Mouse (Mus musculus) neural tube, embryonic 12.5 days (tissue): ENCODE measurements around the gene Lax1. TPM values are rescaled to one million over a fixed set of nuclear protein-coding genes. Genes with fewer than 3 reads are reported as not detected.

ENCODE experiments used
- ATAC-seq: fragments of 200-750 bp; cut with Nextera tagmentation; 2 replicates; pipeline ENCODE4 v1.8.0; 2017; ENCODE audit warnings: low read depth, mild to moderate bottlenecking, moderate TSS enrichment, moderate library complexity; ENCODE audit not compliant: low FRiP score
- H3K27ac ChIP-seq: fragments of 300-500 bp; sonication (generic); 2 replicates; pipeline ENCODE4 v1.5.1; 2016
- H3K27me3 ChIP-seq: fragments of 300-500 bp; sonication (generic); replicated peaks from 2 replicates; pipeline ENCODE4 v1.6.1; 2016; ENCODE audit warnings: mild to moderate bottlenecking
- H3K36me3 ChIP-seq: fragments of 300-500 bp; sonication (generic); 2 replicates; pipeline ENCODE4 v1.6.1; 2016; ENCODE audit warnings: mild to moderate bottlenecking
- H3K4me1 ChIP-seq: fragments of 300-500 bp; sonication (generic); 2 replicates; pipeline ENCODE4 v1.6.1; 2016
- H3K4me2 ChIP-seq: fragments of 300-500 bp; sonication (generic); replicated peaks from 2 replicates; pipeline ENCODE4 v1.6.1; 2016; ENCODE audit warnings: mild to moderate bottlenecking
- H3K4me3 ChIP-seq: fragments of 300-500 bp; sonication (generic); 2 replicates; pipeline ENCODE4 v1.5.1; 2016
- H3K9ac ChIP-seq: fragments of 300-500 bp; sonication (generic); 2 replicates; pipeline ENCODE4 v1.6.1; 2016; ENCODE audit warnings: mild to moderate bottlenecking
- H3K9me3 ChIP-seq: fragments of 300-500 bp; sonication (generic); 2 replicates; pipeline ENCODE4 v1.6.1; 2016; ENCODE audit warnings: mild to moderate bottlenecking
- WGBS: fragments of 180-500 bp; shearing (Covaris S2); methylation state at CpG from one replicate; pipeline ENCODE4 v1.1.7; 2016; 5-methylcytosine and 5-hydroxymethylcytosine counted together
- polyA plus RNA-seq: library from polyadenylated mRNA; unstranded; fragments of >200 nt; fragmentation: Nextera tagmentation; extraction: Ambion mirVana; gene quantifications from 2 replicates; pipeline ENCODE4 v1.2.1, GENCODE M21; 2016

Lax1 gene
- 0.31 TPM in 1 of 2 replicates, not detected in the other for polyA plus RNA-seq

- Histone ChIP-seq H3K4me2 (no peak within 1 kb of the TSS), H3K4me1 (peaks cover 9% of the 10 kb centered on the region; the same call in 1 of the 2 replicates), H3K27ac (no peak within 1 kb of the TSS), H3K27me3 (no peaks in the 10 kb centered on the region), H3K36me3 (no peaks in the 10 kb centered on the region), H3K9ac (no peak within 1 kb of the TSS), H3K4me3 (no peak within 1 kb of the TSS), H3K9me3 (no peaks in the 10 kb centered on the region)
- no peak for ATAC-seq
- WGBS: 56% methylated on average over 6 of the region's 6 CpGs
Measured at GRCm38 (mm10) chr1:133689897-133690296, at the start of gene Lax1. Gene Lax1 (minus strand): TSS chr1:133690108.

GRCm38 (mm10) chr1:133736664-133737063 is 46.8 kb upstream of the Lax1 start:
- H3K27me3 ChIP-seq: no peaks in the 10 kb centered on the region
- peaks cover 6% of the 10 kb centered on the region for H3K36me3 ChIP-seq
- H3K4me2 ChIP-seq: no peak overlapping the region; the same call in 1 of the 2 replicates
- H3K9ac ChIP-seq: no peak overlapping the region
- H3K4me3 ChIP-seq: no peak overlapping the region
- peaks cover 10% of the 10 kb centered on the region; the same call in 1 of the 2 replicates for H3K4me1 ChIP-seq
- H3K9me3 ChIP-seq: no peaks in the 10 kb centered on the region
- WGBS: 77% methylated on average over 7 of the region's 7 CpGs
- H3K27ac ChIP-seq: no peak overlapping the region
- ATAC-seq: peak; percentile 63; the same call in 1 of the 2 replicates

- peaks cover 8% of the 10 kb centered on the region; the same call in 1 of the 2 replicates for H3K4me1 ChIP-seq
- peak overlapping the region; percentile 37 for H3K4me3 ChIP-seq
- peak overlapping the region; percentile 69 for H3K9ac ChIP-seq
- peak overlapping the region; percentile 58 for H3K4me2 ChIP-seq
- ATAC-seq: peak; percentile 90
- no peaks in the 10 kb centered on the region for H3K27me3 ChIP-seq
- H3K9me3 ChIP-seq: no peaks in the 10 kb centered on the region
- H3K36me3 ChIP-seq: peaks cover 10% of the 10 kb centered on the region
- 14% methylated on average over 17 of the region's 17 CpGs for WGBS
- H3K27ac ChIP-seq: no peak overlapping the region
Measured at GRCm38 (mm10) chr1:133735995-133736652, 46.2 kb upstream of the Lax1 start.

DNA sequence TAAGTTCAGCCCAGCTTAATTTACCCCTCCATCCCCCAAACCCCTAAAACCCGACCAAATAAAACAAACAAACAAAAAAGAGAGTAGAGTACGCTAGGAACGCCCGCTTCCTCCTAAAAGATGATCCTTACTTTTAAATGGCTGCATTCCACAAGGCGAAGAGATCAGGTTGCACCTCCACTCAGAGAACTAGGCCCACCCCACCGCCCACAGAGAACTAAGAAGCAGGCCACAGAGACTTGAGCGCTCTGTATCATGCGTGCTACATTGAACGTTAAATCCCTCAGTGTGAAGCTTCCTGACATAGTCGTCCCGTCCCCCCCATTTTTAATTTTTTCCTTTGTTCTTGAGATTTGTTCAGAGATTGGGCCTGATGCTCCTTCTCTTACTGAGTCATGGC is 42.9 kb upstream of the Lax1 start:
- H3K9ac ChIP-seq: no peak overlapping the region
- H3K36me3 ChIP-seq: peaks cover 35% of the 10 kb centered on the region
- no peak overlapping the region for H3K4me3 ChIP-seq
- no peak overlapping the region for H3K27ac ChIP-seq
- H3K27me3 ChIP-seq: no peaks in the 10 kb centered on the region
- 59% methylated on average over 11 of the region's 11 CpGs for WGBS
- ATAC-seq: no peak
- peaks cover 8% of the 10 kb centered on the region; the same call in 1 of the 2 replicates for H3K4me1 ChIP-seq
- H3K9me3 ChIP-seq: no peaks in the 10 kb centered on the region
- H3K4me2 ChIP-seq: no peak overlapping the region

DNA sequence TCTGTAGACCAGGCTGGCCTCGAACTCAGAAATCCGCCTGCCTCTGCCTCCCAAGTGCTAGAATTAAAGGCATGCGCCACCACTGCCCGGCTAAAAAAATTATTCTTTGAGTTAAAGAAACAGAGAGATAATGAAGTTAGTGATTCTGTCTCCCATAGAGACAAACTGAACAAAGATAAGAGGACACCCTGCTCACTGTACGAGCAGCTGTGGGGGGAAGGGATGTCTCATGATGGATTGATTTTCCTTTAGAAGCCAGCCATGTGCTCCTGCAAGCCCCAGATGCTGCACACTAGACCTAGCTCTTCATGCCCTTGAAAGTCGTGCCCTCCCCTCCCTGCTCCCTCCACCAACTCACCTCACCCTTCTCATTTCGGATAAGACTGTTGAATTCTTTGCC is 38.4 kb upstream of the Lax1 start:
- H3K27me3 ChIP-seq: no peaks in the 10 kb centered on the region
- WGBS: 84% methylated on average over 7 of the region's 7 CpGs
- no peaks in the 10 kb centered on the region for H3K9me3 ChIP-seq
- no peak for ATAC-seq
- no peak overlapping the region for H3K4me2 ChIP-seq
- no peak overlapping the region for H3K27ac ChIP-seq
- H3K9ac ChIP-seq: no peak overlapping the region
- H3K4me1 ChIP-seq: no peaks in the 10 kb centered on the region
- H3K36me3 ChIP-seq: peaks cover 45% of the 10 kb centered on the region
- no peak overlapping the region for H3K4me3 ChIP-seq

GRCm38 (mm10) chr1:133720342-133720741 is 30.4 kb upstream of the Lax1 start:
- Histone ChIP-seq H3K27me3 (no peaks in the 10 kb centered on the region), H3K4me1 (no peaks in the 10 kb centered on the region), H3K4me3 (no peak overlapping the region), H3K4me2 (no peak overlapping the region), H3K36me3 (peaks cover 22% of the 10 kb centered on the region), H3K9me3 (no peaks in the 10 kb centered on the region), H3K9ac (no peak overlapping the region), H3K27ac (no peak overlapping the region)
- WGBS: 72% methylated on average over 7 of the region's 7 CpGs
- ATAC-seq: no peak

- 91% methylated on average over 8 of the region's 8 CpGs for WGBS
Measured at GRCm38 (mm10) chr1:133718786-133719185, 28.9 kb upstream of the Lax1 start.

GRCm38 (mm10) chr1:133718296-133718695 is 28.4 kb upstream of the Lax1 start:
- Histone ChIP-seq H3K9me3 (no peaks in the 10 kb centered on the region), H3K4me2 (no peak overlapping the region), H3K27me3 (no peaks in the 10 kb centered on the region), H3K27ac (no peak overlapping the region), H3K4me3 (no peak overlapping the region), H3K9ac (no peak overlapping the region), H3K4me1 (no peaks in the 10 kb centered on the region), H3K36me3 (peaks cover 29% of the 10 kb centered on the region)
- WGBS: 83% methylated on average over 3 of the region's 3 CpGs
- ATAC-seq: no peak

More at GRCm38 (mm10) chr1:133718786-133719185, 28.9 kb upstream of the Lax1 start:
- no peaks in the 10 kb centered on the region for H3K4me1 ChIP-seq
- no peak overlapping the region for H3K27ac ChIP-seq
- no peaks in the 10 kb centered on the region for H3K27me3 ChIP-seq
- H3K9me3 ChIP-seq: no peaks in the 10 kb centered on the region
- no peak overlapping the region for H3K4me2 ChIP-seq
- no peak for ATAC-seq
- H3K4me3 ChIP-seq: no peak overlapping the region
- no peak overlapping the region for H3K9ac ChIP-seq
- peaks cover 29% of the 10 kb centered on the region for H3K36me3 ChIP-seq

- no peak overlapping the region for H3K27ac ChIP-seq
- no peaks in the 10 kb centered on the region for H3K4me1 ChIP-seq
- no peaks in the 10 kb centered on the region for H3K27me3 ChIP-seq
- H3K4me2 ChIP-seq: no peak overlapping the region
- no peak overlapping the region for H3K9ac ChIP-seq
- WGBS: 25% methylated on average over 7 of the region's 7 CpGs
- H3K36me3 ChIP-seq: peaks cover 29% of the 10 kb centered on the region
- no peak for ATAC-seq
- H3K4me3 ChIP-seq: no peak overlapping the region
- H3K9me3 ChIP-seq: no peaks in the 10 kb centered on the region
Measured at GRCm38 (mm10) chr1:133716464-133716863, 26.6 kb upstream of the Lax1 start.

- no peak overlapping the region for H3K4me3 ChIP-seq
- no peak for ATAC-seq
- 53% methylated on average over 1 of the region's 1 CpGs for WGBS
- H3K4me2 ChIP-seq: no peak overlapping the region
- H3K27me3 ChIP-seq: no peaks in the 10 kb centered on the region
- peaks cover 29% of the 10 kb centered on the region for H3K36me3 ChIP-seq
- H3K4me1 ChIP-seq: no peaks in the 10 kb centered on the region
- no peak overlapping the region for H3K27ac ChIP-seq
- no peak overlapping the region for H3K9ac ChIP-seq
- no peaks in the 10 kb centered on the region for H3K9me3 ChIP-seq
Measured at GRCm38 (mm10) chr1:133715191-133715590, 25.3 kb upstream of the Lax1 start.

DNA sequence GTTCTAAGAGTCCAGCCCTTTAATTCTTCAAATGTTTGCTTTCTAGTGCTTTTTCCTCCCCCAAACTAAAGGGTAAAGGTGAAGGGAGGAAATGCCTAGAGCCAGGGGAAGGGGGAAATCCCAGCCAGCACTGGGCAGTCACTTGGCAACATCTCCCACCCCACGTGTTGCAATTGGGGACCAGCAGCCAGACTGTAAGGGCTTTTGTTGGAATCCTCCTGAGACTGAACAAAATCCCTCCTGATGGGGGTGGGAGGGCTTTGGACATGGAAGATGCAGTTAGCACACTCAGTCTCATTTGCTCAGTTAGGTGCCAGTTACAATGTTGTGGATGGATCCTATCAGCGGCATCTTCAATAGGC is 23.1 kb upstream of the Lax1 start:
- ATAC-seq: no peak
- H3K36me3 ChIP-seq: peaks cover 22% of the 10 kb centered on the region
- no peak overlapping the region for H3K9ac ChIP-seq
- WGBS: 39% methylated on average over 2 of the region's 2 CpGs
- no peak overlapping the region for H3K4me2 ChIP-seq
- no peaks in the 10 kb centered on the region for H3K27me3 ChIP-seq
- 0 out of 2 replicates have a peak, but pooled peaks cover 3% of the 10 kb centered on the region for H3K4me1 ChIP-seq
- no peak overlapping the region for H3K4me3 ChIP-seq
- H3K27ac ChIP-seq: no peak overlapping the region
- no peaks in the 10 kb centered on the region for H3K9me3 ChIP-seq

DNA sequence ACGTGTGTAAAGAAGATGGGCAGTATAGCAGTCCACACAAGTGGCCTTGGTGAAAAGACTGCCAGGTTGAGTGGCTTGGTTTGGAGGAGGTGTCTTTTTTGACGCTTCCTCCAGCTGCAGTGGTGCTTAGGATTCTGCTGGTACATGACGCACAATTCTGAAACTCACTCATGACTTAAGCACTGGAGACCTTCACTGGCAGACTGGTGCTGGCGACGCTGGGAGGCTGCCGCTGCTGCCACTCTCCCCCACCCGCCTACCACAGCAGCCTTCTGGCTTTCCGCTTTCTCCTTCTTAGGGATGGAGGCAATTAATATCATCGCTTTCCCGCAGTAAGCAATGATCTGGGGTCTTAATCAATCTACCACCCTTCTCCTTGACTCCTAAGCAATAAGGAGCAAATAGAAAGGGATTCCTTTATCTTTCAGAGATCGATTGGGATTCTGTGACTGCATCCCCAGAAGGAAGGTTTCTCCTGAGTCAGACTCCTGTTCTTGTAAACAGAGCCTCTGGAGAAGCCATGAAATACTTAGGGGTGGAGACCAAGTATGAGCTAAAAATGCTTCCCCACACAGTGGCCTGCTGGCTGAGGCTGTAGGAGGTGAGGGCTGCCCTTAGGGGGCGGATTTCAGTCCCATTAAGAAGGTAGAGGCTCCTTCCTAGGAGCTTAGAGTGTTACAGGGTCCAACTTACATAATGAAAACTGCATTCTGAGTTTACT is 22.5 kb upstream of the Lax1 start:
- H3K9me3 ChIP-seq: no peaks in the 10 kb centered on the region
- 0 out of 2 replicates have a peak, but pooled peaks cover 3% of the 10 kb centered on the region for H3K4me1 ChIP-seq
- no peak overlapping the region for H3K9ac ChIP-seq
- peaks cover 19% of the 10 kb centered on the region for H3K36me3 ChIP-seq
- no peak overlapping the region for H3K4me3 ChIP-seq
- no peaks in the 10 kb centered on the region for H3K27me3 ChIP-seq
- WGBS: 60% methylated on average over 12 of the region's 12 CpGs
- no peak overlapping the region for H3K27ac ChIP-seq
- no peak overlapping the region for H3K4me2 ChIP-seq
- no peak for ATAC-seq
